Mouse (Mus musculus) liver, postnatal 0 days (tissue): Measurements from ENCODE around the gene Syt15.

Source experiments
- CTCF ChIP-seq: sonication (generic); IDR thresholded peaks from 2 replicates; pipeline ENCODE4 v1.5.1; 2016; ENCODE audit warnings: antibody characterized with exemption, low read depth
- EP300 ChIP-seq: IDR thresholded peaks from 2 replicates; pipeline ENCODE4 v1.6.1; 2016; ENCODE audit warnings: antibody characterized with exemption, low read depth, mild to moderate bottlenecking

GRCm38 (mm10) chr14:34268046-34268445 lies 48.7 kb downstream of the Syt15 start:
- TF ChIP-seq CTCF (no peak), EP300 (no peak)
